Mouse (Mus musculus): ENCODE data around the gene Tpt1.
"Not testable (repeated sequence)": the region's sequence is repeated elsewhere in the genome, so short reads cannot be mapped to it uniquely, and the experiment has no call there.

Gene Tpt1

GRCm38 (mm10) chr14:75844867-75845697, at the start of gene Tpt1:
Tpt1 (plus strand) TSS chr14:75845093.
- DNase-seq (ENCODE audit: low spot score in 2 of 2), result peak; percentile 98

GRCm38 (mm10) chr14:75795918-75796317, 49.0 kb upstream of the Tpt1 start:
- no peak for DNase-seq (ENCODE audit: low spot score in 2 of 2)

- no peak for DNase-seq (ENCODE audit: low spot score in 2 of 2)
Measured at GRCm38 (mm10) chr14:75797769-75798386, 47.0 kb upstream of the Tpt1 start.

- no peak for DNase-seq (ENCODE audit: low spot score in 2 of 2)
Measured at GRCm38 (mm10) chr14:75807800-75808199, 37.1 kb upstream of the Tpt1 start.

GRCm38 (mm10) chr14:75809931-75810330, 35.0 kb upstream of the Tpt1 start:
- DNase-seq (ENCODE audit: low spot score in 2 of 2), result no peak

- no peak for DNase-seq (ENCODE audit: low spot score in 2 of 2)
Measured at GRCm38 (mm10) chr14:75818528-75818927, 26.4 kb upstream of the Tpt1 start.

GRCm38 (mm10) chr14:75819341-75819740, 25.6 kb upstream of the Tpt1 start:
- DNase-seq (ENCODE audit: low spot score in 2 of 2), result no peak

GRCm38 (mm10) chr14:75820007-75820406, 24.9 kb upstream of the Tpt1 start:
- DNase-seq (ENCODE audit: low spot score in 2 of 2), result no peak

- DNase-seq (ENCODE audit: low spot score in 2 of 2), result no peak
Measured at GRCm38 (mm10) chr14:75826851-75827410, 18.0 kb upstream of the Tpt1 start.

- DNase-seq (ENCODE audit: low spot score in 2 of 2), result no peak
Measured at GRCm38 (mm10) chr14:75828221-75828620, 16.7 kb upstream of the Tpt1 start.

- DNase-seq (ENCODE audit: low spot score in 2 of 2), result peak; percentile 94 to 95
Measured at GRCm38 (mm10) chr14:75828866-75829806, 15.8 kb upstream of the Tpt1 start.

GRCm38 (mm10) chr14:75829817-75830216, 15.1 kb upstream of the Tpt1 start:
- not testable (repeated sequence) for DNase-seq (ENCODE audit: low spot score in 2 of 2)

- DNase-seq (ENCODE audit: low spot score in 2 of 2), result no peak
Measured at GRCm38 (mm10) chr14:75832031-75832430, 12.9 kb upstream of the Tpt1 start.

- no peak for DNase-seq (ENCODE audit: low spot score in 2 of 2)
Measured at GRCm38 (mm10) chr14:75832982-75833381, 11.9 kb upstream of the Tpt1 start.

GRCm38 (mm10) chr14:75833546-75834250, 11.2 kb upstream of the Tpt1 start:
- peak in 1 of 2 experiments; percentile 37 for DNase-seq (ENCODE audit: low spot score in 2 of 2)

GRCm38 (mm10) chr14:75834251-75834738, 10.6 kb upstream of the Tpt1 start:
- peak; percentile 47 to 77 for DNase-seq (ENCODE audit: low spot score in 2 of 2)

- peak in 1 of 2 experiments; percentile 47 for DNase-seq (ENCODE audit: low spot score in 2 of 2)
Measured at GRCm38 (mm10) chr14:75834739-75835381, 10.0 kb upstream of the Tpt1 start.

- DNase-seq (ENCODE audit: low spot score in 2 of 2), result no peak
Measured at GRCm38 (mm10) chr14:75836579-75836978, 8.3 kb upstream of the Tpt1 start.

- peak in 1 of 2 experiments; percentile 53 for DNase-seq (ENCODE audit: low spot score in 2 of 2)
Measured at GRCm38 (mm10) chr14:75837048-75837916, 7.6 kb upstream of the Tpt1 start.

Data from right cerebral cortex, postnatal 10 days (tissue).